Mouse (Mus musculus) megakaryocyte, embryonic 14.5 days (primary cell): ENCODE results near the gene Coro2a.

Source experiments
- FLI1 ChIP-seq: IDR thresholded peaks from 2 replicates; pipeline ENCODE4 v1.6.1; 2012; ENCODE audit warnings: low read length, inconsistent platforms, mixed read lengths
- GATA1 ChIP-seq: IDR thresholded peaks from 3 replicates; pipeline ENCODE4 v1.6.1; 2012; ENCODE audit warnings: mixed read lengths, low read length, inconsistent platforms, borderline replicate concordance

DNA sequence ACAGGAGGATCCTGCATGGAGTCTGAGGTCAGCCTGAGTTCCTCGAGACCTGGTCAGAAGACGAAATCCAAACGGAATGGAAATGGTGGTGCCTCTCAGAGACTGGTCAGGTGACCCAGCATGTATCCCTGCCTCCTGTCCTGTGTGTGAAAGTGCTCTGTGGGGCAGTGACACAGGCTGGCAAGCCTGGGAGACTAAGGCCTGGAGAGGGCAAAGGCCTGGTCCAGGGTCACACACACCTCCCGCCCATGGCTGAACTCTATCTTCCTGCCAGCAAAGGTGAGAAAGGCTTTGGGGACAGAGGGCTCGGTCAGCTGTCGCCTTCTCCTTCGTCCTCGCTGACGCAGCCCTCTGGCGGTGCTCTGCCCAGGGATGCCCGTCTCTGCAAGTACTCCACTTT is 3.4 kb upstream of the Coro2a start:
- TF ChIP-seq GATA1 (no peak), FLI1 (no peak)
